Mouse (Mus musculus) MEL (cell line): ENCODE measurements at regions not wholly inside any gene's neighbourhood (a gene's known extent, or its start where the extent isn't known, plus 50 kb on each side); places are given as distances from the start of the nearest gene placed in this dataset.

Experiments used
- DNase-seq: peaks from one replicate; pipeline ENCODE4 v3.0.0; 2011; ENCODE audit warnings: low read depth, low spot score
- H3K27ac ChIP-seq: 2 replicates; pipeline ENCODE4 v1.5.1; 2012; ENCODE audit warnings: low read depth, mild to moderate bottlenecking, control low read depth, low read length, moderate library complexity; ENCODE audit not compliant: control insufficient read depth
- H3K27me3 ChIP-seq, 2 experiments: fragments of 150-350 bp in 1 of 2; sonication (generic) in 1 of 2; 2 replicates each; pipeline ENCODE4 v1.6.1; 2012; ENCODE audit warnings: low read length in 2 of 2, mild to moderate bottlenecking in 2 of 2, improper control_type of control experiment in 1 of 2, moderate library complexity in 1 of 2; ENCODE audit not compliant: insufficient read depth in 2 of 2, control insufficient read depth in 1 of 2
- H3K36me3 ChIP-seq, 2 experiments: 2 replicates each; pipeline ENCODE4 v1.6.1; 2012 to 2014; ENCODE audit warnings: low read length in 2 of 2, improper control_type of control experiment in 1 of 2, inconsistent platforms in 1 of 2, mild to moderate bottlenecking in 1 of 2; ENCODE audit not compliant: insufficient read depth in 2 of 2, control insufficient read depth in 1 of 2
- H3K4me1 ChIP-seq, 2 experiments: fragments of 150-350 bp in 1 of 2; sonication (generic) in 1 of 2; 2 replicates each; pipeline ENCODE4 v1.6.1; 2012; ENCODE audit warnings: low read length in 2 of 2, improper control_type of control experiment in 1 of 2, mild to moderate bottlenecking in 1 of 2; ENCODE audit not compliant: insufficient read depth in 2 of 2, control insufficient read depth in 1 of 2
- H3K4me3 ChIP-seq, 2 experiments: fragments of 150-350 bp in 1 of 2; sonication (generic) in 1 of 2; 2 replicates each; pipeline ENCODE4 v1.5.1; 2012; ENCODE audit warnings: low read depth in 2 of 2, low read length in 2 of 2, mild to moderate bottlenecking in 2 of 2, moderate library complexity in 2 of 2, control low read depth in 1 of 2, improper control_type of control experiment in 1 of 2; ENCODE audit not compliant: control insufficient read depth in 1 of 2, insufficient read depth in 1 of 2
- H3K79me2 ChIP-seq: 2 replicates; pipeline ENCODE4 v1.6.1; 2012; ENCODE audit warnings: mild to moderate bottlenecking, low read length, moderate library complexity; ENCODE audit not compliant: control insufficient read depth, poor library complexity, insufficient read depth
- H3K9ac ChIP-seq: 2 replicates; pipeline ENCODE4 v1.6.1; 2012; ENCODE audit warnings: low read depth, mild to moderate bottlenecking, control low read depth, low read length, moderate library complexity; ENCODE audit not compliant: control insufficient read depth, poor library complexity, severe bottlenecking
- H3K9me3 ChIP-seq: fragments of 150-350 bp; sonication (generic); replicated peaks from 2 replicates; pipeline ENCODE4 v1.6.1; 2012; ENCODE audit warnings: mild to moderate bottlenecking, low read length, improper control_type of control experiment, moderate library complexity; ENCODE audit not compliant: insufficient read depth
- BHLHE40 ChIP-seq: IDR thresholded peaks from 2 replicates; pipeline ENCODE4 v1.6.1; 2012; ENCODE audit warnings: low read depth, mild to moderate bottlenecking, inconsistent platforms, low read length, improper control_type of control experiment, borderline replicate concordance
- CHD1 ChIP-seq: IDR thresholded peaks from 2 replicates; pipeline ENCODE4 v1.6.1; 2012; ENCODE audit warnings: low read depth, mild to moderate bottlenecking, inconsistent platforms, low read length, improper control_type of control experiment
- CHD2 ChIP-seq: IDR thresholded peaks from 2 replicates; pipeline ENCODE4 v1.6.1; 2011; ENCODE audit warnings: low read length, improper control_type of control experiment
- E2F4 ChIP-seq: IDR thresholded peaks from 2 replicates; pipeline ENCODE4 v1.6.1; 2011; ENCODE audit warnings: low read depth, low read length, improper control_type of control experiment, borderline replicate concordance
- EP300 ChIP-seq, 2 experiments: IDR thresholded peaks; 2 replicates each; pipeline ENCODE4 v1.6.1; 2011; ENCODE audit warnings: improper control_type of control experiment in 2 of 2, low read length in 2 of 2, low read depth in 1 of 2, mild to moderate bottlenecking in 1 of 2
- GABPA ChIP-seq: IDR thresholded peaks from 2 replicates; pipeline ENCODE4 v1.6.1; 2012; ENCODE audit warnings: low read depth, mild to moderate bottlenecking, inconsistent platforms, low read length, improper control_type of control experiment, moderate library complexity
- GATA1 ChIP-seq: IDR thresholded peaks from 2 replicates; pipeline ENCODE4 v1.6.1; 2011; ENCODE audit warnings: low read depth, low read length, improper control_type of control experiment
- MAX ChIP-seq: IDR thresholded peaks from 2 replicates; pipeline ENCODE4 v1.6.1; 2011; ENCODE audit warnings: low read length, improper control_type of control experiment
- MXI1 ChIP-seq: IDR thresholded peaks from 2 replicates; pipeline ENCODE4 v1.6.1; 2011; ENCODE audit warnings: mild to moderate bottlenecking, low read depth, low read length, improper control_type of control experiment
- MYB ChIP-seq: IDR thresholded peaks from 2 replicates; pipeline ENCODE4 v1.6.1; 2011; ENCODE audit warnings: mild to moderate bottlenecking, low read depth, low read length, improper control_type of control experiment
- MYC ChIP-seq: IDR thresholded peaks from 2 replicates; pipeline ENCODE4 v1.6.1; 2011; ENCODE audit warnings: low read depth, mild to moderate bottlenecking, low read length, improper control_type of control experiment, moderate library complexity
- NELFE ChIP-seq: IDR thresholded peaks from 2 replicates; pipeline ENCODE4 v1.6.1; 2011; ENCODE audit warnings: low read depth, low read length, improper control_type of control experiment
- POLR2A ChIP-seq, 2 experiments: IDR thresholded peaks; 2 replicates each; pipeline ENCODE4 v1.6.1; 2011 to 2012; ENCODE audit warnings: low read length in 2 of 2, mild to moderate bottlenecking in 2 of 2, control low read depth in 1 of 2, improper control_type of control experiment in 1 of 2, low read depth in 1 of 2, moderate library complexity in 1 of 2; ENCODE audit not compliant: control insufficient read depth in 1 of 2, insufficient read depth in 1 of 2, poor library complexity in 1 of 2
- POLR2AphosphoS2 ChIP-seq: IDR thresholded peaks from 2 replicates; pipeline ENCODE4 v1.6.1; 2011; ENCODE audit warnings: low read length, improper control_type of control experiment
- RAD21 ChIP-seq: IDR thresholded peaks from 2 replicates; pipeline ENCODE4 v1.6.1; 2011; ENCODE audit warnings: mild to moderate bottlenecking, low read depth, low read length, improper control_type of control experiment
- RCOR1 ChIP-seq: IDR thresholded peaks from 2 replicates; pipeline ENCODE4 v1.6.1; 2012; ENCODE audit warnings: low read depth, mild to moderate bottlenecking, inconsistent platforms, low read length, improper control_type of control experiment
- SIN3A ChIP-seq: IDR thresholded peaks from 2 replicates; pipeline ENCODE4 v1.6.1; 2012; ENCODE audit warnings: low read length, improper control_type of control experiment, inconsistent platforms
- TAL1 ChIP-seq: IDR thresholded peaks from 2 replicates; pipeline ENCODE4 v1.6.1; 2012; ENCODE audit warnings: mild to moderate bottlenecking, inconsistent platforms, low read length, moderate library complexity, mixed read lengths
- TBP ChIP-seq: IDR thresholded peaks from 2 replicates; pipeline ENCODE4 v1.8.0; 2011; ENCODE audit warnings: low read depth, low read length, improper control_type of control experiment
- TCF12 ChIP-seq: IDR thresholded peaks from 2 replicates; pipeline ENCODE4 v1.6.1; 2014; ENCODE audit warnings: low read depth, mild to moderate bottlenecking, inconsistent platforms, low read length, improper control_type of control experiment, moderate library complexity
- USF1 ChIP-seq: IDR thresholded peaks from 2 replicates; pipeline ENCODE4 v1.6.1; 2014; ENCODE audit warnings: low read depth, mild to moderate bottlenecking, inconsistent platforms, low read length, improper control_type of control experiment, moderate library complexity
- USF2 ChIP-seq, 2 experiments: IDR thresholded peaks; 2 replicates each; pipeline ENCODE4 v1.6.1; 2011 to 2012; ENCODE audit warnings: improper control_type of control experiment in 2 of 2, low read length in 2 of 2, borderline replicate concordance in 1 of 2, inconsistent platforms in 1 of 2, low read depth in 1 of 2, mild to moderate bottlenecking in 1 of 2; ENCODE audit not compliant: insufficient read depth in 1 of 2
- ZKSCAN1 ChIP-seq: IDR thresholded peaks from 2 replicates; pipeline ENCODE4 v1.6.1; 2012; ENCODE audit warnings: low read depth, mild to moderate bottlenecking, inconsistent platforms, low read length, improper control_type of control experiment, moderate library complexity
- ZMIZ1 ChIP-seq: IDR thresholded peaks from 2 replicates; pipeline ENCODE4 v1.6.1; 2012; ENCODE audit warnings: low read depth, mild to moderate bottlenecking, inconsistent platforms, low read length, improper control_type of control experiment, moderate library complexity

DNA sequence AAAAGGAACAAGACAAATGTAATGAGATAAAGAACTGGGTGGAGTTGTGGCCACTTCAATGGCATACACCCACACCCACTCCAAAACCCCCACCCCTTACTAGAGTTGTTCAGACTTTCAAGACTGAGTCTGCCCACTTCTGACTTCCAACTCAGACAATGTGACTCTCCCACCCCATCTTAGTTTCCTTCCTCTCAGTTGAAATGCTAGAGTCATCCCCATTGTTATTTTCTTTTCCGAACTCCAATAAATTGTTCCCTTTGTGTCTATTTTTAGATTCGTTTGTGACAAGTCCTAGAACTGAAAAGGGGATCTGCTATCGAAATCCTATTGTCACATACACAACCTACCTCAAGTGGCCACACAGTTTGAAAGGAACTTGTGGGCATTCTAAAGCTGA, 200.7 kb upstream of the Bmp2 start:
- H3K27ac ChIP-seq = no peak overlapping the region
- DNase-seq = no peak
- H3K36me3 ChIP-seq = no peaks in the 10 kb centered on the region
- no peak overlapping the region for H3K4me3 ChIP-seq
- no peak for TF ChIP-seq POLR2AphosphoS2
- TF ChIP-seq MYC = no peak
- no peak for TF ChIP-seq NELFE
- no peak for TF ChIP-seq TAL1
- TF ChIP-seq E2F4 = no peak
- no peak for TF ChIP-seq SIN3A
- no peak for TF ChIP-seq GATA1
- TF ChIP-seq RCOR1 = no peak
- TF ChIP-seq CHD1 = no peak
- H3K79me2 ChIP-seq = no peaks in the 10 kb centered on the region
- no peak overlapping the region for H3K9ac ChIP-seq
- H3K27me3 ChIP-seq = no peaks in the 10 kb centered on the region
- 0 out of 4 replicates have a peak, but pooled peaks cover 0 to 2% of the 10 kb centered on the region in 2 experiments for H3K4me1 ChIP-seq
- H3K9me3 ChIP-seq = no peaks in the 10 kb centered on the region

DNA sequence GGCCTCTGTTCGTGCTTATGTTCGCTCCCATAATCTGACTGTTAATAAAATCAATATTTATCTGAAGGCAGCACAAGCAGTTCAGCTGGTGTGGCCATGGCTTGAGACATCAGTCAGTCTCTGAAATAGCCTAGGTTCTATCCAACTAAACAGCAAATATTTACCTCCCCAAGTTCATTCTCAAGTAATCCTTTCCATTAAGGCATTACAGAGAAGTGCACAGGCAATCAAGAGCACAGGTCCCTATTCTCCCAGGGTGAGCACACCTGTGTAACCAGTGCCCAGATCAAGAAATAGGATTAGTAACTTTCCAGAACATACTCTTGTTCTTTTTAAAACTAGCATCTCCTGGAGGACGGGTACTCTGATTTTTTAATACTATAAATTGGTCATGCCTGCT, 199.2 kb upstream of the Bmp2 start:
- 0 out of 4 replicates have a peak, but pooled peaks cover 0 to 2% of the 10 kb centered on the region in 2 experiments for H3K4me1 ChIP-seq
- no peak for TF ChIP-seq MXI1
- TF ChIP-seq EP300 (IDR thresholded peaks at IDR 0.05; ENCODE audit: low read depth in 1 of 2, low read length in 2 of 2) = no peak
- TF ChIP-seq GATA1 = no peak
- TF ChIP-seq, all 39 proteins: peak for 0
- DNase-seq = no peak
- Histone ChIP-seq H3K27ac (no peak overlapping the region), H3K4me3 (no peak overlapping the region), H3K36me3 (no peaks in the 10 kb centered on the region), H3K27me3 (no peaks in the 10 kb centered on the region), H3K9me3 (no peaks in the 10 kb centered on the region), H3K79me2 (no peaks in the 10 kb centered on the region), H3K9ac (no peak overlapping the region)

DNA sequence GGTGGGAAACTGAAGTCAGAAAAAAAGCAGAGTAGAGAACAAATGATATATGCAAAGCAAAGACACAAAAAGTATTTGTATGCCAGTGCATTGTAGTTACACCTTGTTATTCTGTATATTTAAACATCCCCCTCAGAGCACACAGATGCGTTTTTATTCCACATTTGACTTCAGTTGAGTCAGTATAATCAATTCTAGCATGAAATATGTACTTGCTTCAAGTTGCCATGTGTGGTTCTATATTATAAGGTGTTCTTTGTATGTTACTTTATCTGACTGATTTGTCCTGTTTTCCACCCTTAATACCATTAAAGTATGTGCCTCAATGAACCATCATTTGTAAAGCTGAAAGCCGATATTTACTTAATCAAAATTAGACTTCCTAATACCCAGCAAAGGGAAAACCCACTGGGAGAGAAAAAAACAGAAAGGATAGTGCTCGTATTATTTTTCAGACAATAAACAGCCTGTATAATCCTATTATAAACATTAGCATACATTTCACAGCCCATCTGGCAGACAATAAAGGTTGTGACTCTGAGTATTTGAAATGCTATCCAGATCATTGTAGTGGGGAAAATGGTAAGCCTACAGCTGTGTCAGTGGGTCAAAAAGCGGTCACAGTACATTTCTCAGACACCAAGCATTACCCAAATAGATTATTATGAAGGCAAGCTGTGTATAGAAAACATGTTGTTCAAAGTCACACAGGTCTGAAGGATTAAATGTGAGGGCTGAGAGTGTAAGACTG, 189.1 kb upstream of the Bmp2 start:
- Histone ChIP-seq H3K9me3 (no peaks in the 10 kb centered on the region), H3K79me2 (no peaks in the 10 kb centered on the region), H3K27me3 (0 out of 4 replicates have a peak, but pooled peaks cover 0 to 2% of the 10 kb centered on the region in 2 experiments), H3K4me3 (no peak overlapping the region), H3K36me3 (no peaks in the 10 kb centered on the region), H3K27ac (no peak overlapping the region), H3K4me1 (no peaks in the 10 kb centered on the region), H3K9ac (no peak overlapping the region)
- TF ChIP-seq NELFE (no peak), MAX (no peak), MYC (no peak), CHD1 (no peak), ZKSCAN1 (no peak), CHD2 (no peak), TBP (no peak), USF2 (IDR thresholded peaks at IDR 0.05; ENCODE audit: borderline replicate concordance in 1 of 2, insufficient read depth in 1 of 2, low read depth in 1 of 2, low read length in 2 of 2) (no peak), RAD21 (no peak), ZMIZ1 (no peak), BHLHE40 (no peak), POLR2A (IDR thresholded peaks at IDR 0.05; ENCODE audit: control insufficient read depth in 1 of 2, insufficient read depth in 1 of 2, low read depth in 1 of 2, low read length in 2 of 2, poor library complexity in 1 of 2) (no peak), GABPA (no peak), TCF12 (no peak), USF1 (no peak), MYB (no peak), E2F4 (no peak)
- DNase-seq = no peak
